Mouse (Mus musculus): ENCODE results near the gene Smarcal1.

Smarcal1 gene

GRCm38 (mm10) chr1:72590636-72591035 lies 7.6 kb downstream of the Smarcal1 start:
- no peak for DNase-seq (ENCODE audit: low spot score)

- DNase-seq (ENCODE audit: low spot score) = no peak
Measured at GRCm38 (mm10) chr1:72592350-72592749, 9.3 kb downstream of the Smarcal1 start.

GRCm38 (mm10) chr1:72593340-72593951 lies 10.4 kb downstream of the Smarcal1 start:
- peak; percentile 73 for DNase-seq (ENCODE audit: low spot score)

- no peak for DNase-seq (ENCODE audit: low spot score)
Measured at GRCm38 (mm10) chr1:72595686-72596085, 12.6 kb downstream of the Smarcal1 start.

GRCm38 (mm10) chr1:72596231-72596630 lies 13.2 kb downstream of the Smarcal1 start:
- DNase-seq (ENCODE audit: low spot score) = no peak

GRCm38 (mm10) chr1:72599146-72600101 lies 16.4 kb downstream of the Smarcal1 start:
- DNase-seq (ENCODE audit: low spot score) = peak; percentile 67

GRCm38 (mm10) chr1:72600778-72601177 lies 17.7 kb downstream of the Smarcal1 start:
- no peak for DNase-seq (ENCODE audit: low spot score)

GRCm38 (mm10) chr1:72601233-72601632 lies 18.2 kb downstream of the Smarcal1 start:
- no peak for DNase-seq (ENCODE audit: low spot score)

- no peak for DNase-seq (ENCODE audit: low spot score)
Measured at GRCm38 (mm10) chr1:72602186-72602585, 19.1 kb downstream of the Smarcal1 start.

GRCm38 (mm10) chr1:72602803-72603202 lies 19.8 kb downstream of the Smarcal1 start:
- no peak for DNase-seq (ENCODE audit: low spot score)

- DNase-seq (ENCODE audit: low spot score) = no peak
Measured at GRCm38 (mm10) chr1:72606186-72606673, 23.2 kb downstream of the Smarcal1 start.

GRCm38 (mm10) chr1:72609129-72609528 lies 26.1 kb downstream of the Smarcal1 start:
- no peak for DNase-seq (ENCODE audit: low spot score)

GRCm38 (mm10) chr1:72609887-72610877 lies 27.1 kb downstream of the Smarcal1 start:
- DNase-seq (ENCODE audit: low spot score) = no peak

GRCm38 (mm10) chr1:72612172-72612571 lies 29.1 kb downstream of the Smarcal1 start:
- DNase-seq (ENCODE audit: low spot score) = no peak

GRCm38 (mm10) chr1:72635221-72635620 lies 52.2 kb downstream of the Smarcal1 start:
- DNase-seq (ENCODE audit: low spot score) = no peak

- DNase-seq (ENCODE audit: low spot score) = no peak
Measured at GRCm38 (mm10) chr1:72640658-72641410, 57.8 kb downstream of the Smarcal1 start.

- DNase-seq (ENCODE audit: low spot score) = peak; percentile 79
Measured at GRCm38 (mm10) chr1:72673070-72673469, 90.0 kb downstream of the Smarcal1 start.
